ENCODE assay signal across 7 mouse cellular contexts in the genomic region with DNA sequence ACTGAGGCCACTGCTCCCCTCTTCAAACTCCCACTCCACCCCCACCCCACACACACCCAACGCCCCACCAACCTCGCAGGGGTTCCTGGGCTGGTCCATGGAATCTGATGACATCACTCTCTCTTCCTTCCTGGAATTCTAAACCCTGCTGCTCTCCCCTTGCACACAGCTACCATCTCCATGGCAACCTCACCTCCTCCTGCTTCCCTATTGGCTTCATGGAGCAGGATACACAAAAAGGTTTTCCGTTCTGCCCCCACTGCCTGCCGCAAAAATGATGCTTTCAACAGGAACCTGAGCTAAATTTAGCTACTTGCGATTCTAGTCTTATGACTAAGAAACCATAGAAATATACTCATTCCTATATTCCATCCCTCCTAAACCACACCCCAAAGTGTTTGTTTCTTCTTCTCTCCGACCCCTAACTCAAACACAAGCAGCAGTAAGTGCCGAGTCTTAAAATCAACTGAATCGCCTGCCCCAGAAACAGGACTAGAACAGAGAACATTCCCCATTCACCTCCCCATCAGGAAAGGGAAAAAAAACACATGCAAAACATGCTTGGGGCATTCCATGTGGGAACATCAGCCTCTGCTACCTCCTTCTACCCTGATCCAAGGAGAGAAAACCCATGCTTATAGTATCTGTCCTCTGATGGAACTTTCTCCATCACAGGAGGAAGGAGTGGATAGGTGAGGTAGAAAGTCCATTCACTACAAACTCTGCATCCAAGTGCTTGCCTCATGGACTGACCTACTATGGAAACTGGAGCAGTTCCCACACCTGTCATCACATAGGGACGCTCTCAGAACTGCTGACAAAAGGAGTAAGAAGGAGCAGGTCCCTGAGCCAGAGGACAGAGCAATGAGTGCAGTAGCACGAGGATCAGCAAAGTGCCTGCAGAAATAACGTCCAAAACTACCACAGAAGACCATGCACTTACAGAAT.
DNase-seq lines count a peak whose midpoint lies in the region; ATAC-seq lines count a peak whose summit lies in the region.

No protein-coding gene starts in this region.

- H3K27me3 ChIP-seq in heart, embryonic 11.5 days (ENCODE audit: control insufficient read depth, insufficient read depth, low read length) = no peaks in the 10 kb centered on the region
- no peaks in the 10 kb centered on the region for H3K27me3 ChIP-seq in limb, embryonic 15.5 days

- H3K9me3 ChIP-seq in heart, embryonic 11.5 days (replicated peaks; ENCODE audit: control insufficient read depth, low read length) = no peaks in the 10 kb centered on the region
- H3K9me3 ChIP-seq in limb, embryonic 15.5 days = no peaks in the 10 kb centered on the region

- 0 out of 2 replicates have a peak overlapping the region, but pooled peaks have one; percentile 39 for H3K9ac ChIP-seq in heart, embryonic 11.5 days (ENCODE audit: low read depth, low read length)
- H3K9ac ChIP-seq in limb, embryonic 15.5 days = no peak overlapping the region

- peak overlapping the region; percentile 75 for H3K27ac ChIP-seq in heart, embryonic 11.5 days (ENCODE audit: low read depth, low read length)
- H3K27ac ChIP-seq in limb, embryonic 15.5 days = peak overlapping the region; percentile 64

- ATAC-seq in heart, embryonic 11.5 days (replicated peaks; ENCODE audit: insufficient number of reproducible peaks, low FRiP score, low TSS enrichment) = peak; percentile 71; the same call in 1 of the 2 replicates
- ATAC-seq in limb, embryonic 15.5 days (ENCODE audit: insufficient number of reproducible peaks, low FRiP score, low TSS enrichment, low read depth) = peak; percentile 82; the same call in 1 of the 2 replicates
- ATAC-seq in erythroblast, adult 5-6 weeks (replicated peaks; ENCODE audit: low FRiP score, poor library complexity, severe bottlenecking) = no peak

- WGBS in heart, embryonic 11.5 days (ENCODE audit: insufficient replicate concordance) = 13% methylated on average over 11 of the region's 11 CpGs
- 13% methylated on average over 11 of the region's 11 CpGs for WGBS in limb, embryonic 15.5 days

- H3K4me3 ChIP-seq in heart, embryonic 11.5 days (ENCODE audit: low read depth, low read length) = no peak overlapping the region
- no peak overlapping the region for H3K4me3 ChIP-seq in limb, embryonic 15.5 days

- DNase-seq in brain, embryonic 18.5 days (ENCODE audit: low read depth, low spot score) = peak; percentile 91
- peak; percentile 61 for DNase-seq in embryo, embryonic 9.5 days (ENCODE audit: extremely low spot score)
- peak; percentile 66 for DNase-seq in kidney, postnatal 10 days
- DNase-seq in retina, postnatal 7 days (ENCODE audit: low read depth, low spot score) = peak; percentile 8

- peak overlapping the region; percentile 51 for H3K4me2 ChIP-seq in heart, embryonic 11.5 days
- H3K4me2 ChIP-seq in limb, embryonic 15.5 days = peak overlapping the region; percentile 33

- peaks cover 34% of the 10 kb centered on the region for H3K4me1 ChIP-seq in heart, embryonic 11.5 days (ENCODE audit: control insufficient read depth, insufficient read depth, low read length)
- peaks cover 21% of the 10 kb centered on the region for H3K4me1 ChIP-seq in limb, embryonic 15.5 days

- H3K36me3 ChIP-seq in heart, embryonic 11.5 days (ENCODE audit: control insufficient read depth, insufficient read depth, low read length) = no peaks in the 10 kb centered on the region
- H3K36me3 ChIP-seq in limb, embryonic 15.5 days = no peaks in the 10 kb centered on the region

Comparison
In these comparisons a context has a peak if more than half of its experiments do, and no peak if none do; other contexts are left out.
1. DNase-seq: peak in every context shown above with its lines; median percentile 91 in brain, embryonic 18.5 days; 66 in kidney, postnatal 10 days; 61 in embryo, embryonic 9.5 days; 8 in retina, postnatal 7 days.